Mouse (Mus musculus): Measurements from ENCODE around the gene Lrrc3b. TPM values are rescaled to one million over a fixed set of nuclear protein-coding genes. Genes with fewer than 3 reads are reported as not detected.

The Lrrc3b gene
- polyA plus RNA-seq, 1 experiment from 2014 or later = 1.4 TPM

DNA sequence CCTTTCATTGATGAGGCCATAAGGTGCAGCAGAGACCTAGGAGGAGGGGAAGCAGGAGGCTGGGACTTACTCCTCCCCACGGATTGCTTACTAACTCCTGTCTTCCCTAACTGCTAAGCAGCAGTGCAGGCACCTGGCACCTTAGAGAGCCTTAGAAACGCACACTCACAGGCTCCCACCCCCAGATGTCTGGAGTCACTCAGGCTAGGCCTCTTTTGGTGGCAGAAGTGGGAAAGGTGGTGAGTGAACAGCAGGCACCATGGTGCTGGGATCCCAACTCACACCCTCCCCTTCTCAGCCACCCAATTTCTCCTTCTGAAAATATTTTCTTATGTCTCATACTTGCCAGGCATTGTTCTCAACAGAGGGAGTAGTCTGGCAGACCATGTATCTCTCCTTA is 55.7 kb downstream of the Lrrc3b start:
- Histone ChIP-seq H3K4me3 (ENCODE audit: low read depth, low read length) (no peak overlapping the region), H3K27ac (ENCODE audit: low read depth, low read length) (no peak overlapping the region), H3K27me3 (replicated peaks; ENCODE audit: control insufficient read depth, insufficient read depth, low read length) (no peaks in the 10 kb centered on the region), H3K4me1 (replicated peaks; ENCODE audit: control insufficient read depth, insufficient read depth, low read length) (no peaks in the 10 kb centered on the region), H3K9ac (ENCODE audit: low read depth, low read length) (no peak overlapping the region), H3K9me3 (ENCODE audit: control insufficient read depth) (no peaks in the 10 kb centered on the region), H3K4me2 (replicated peaks; ENCODE audit: low read depth) (no peak overlapping the region), H3K36me3 (ENCODE audit: control insufficient read depth, insufficient read depth) (no peaks in the 10 kb centered on the region)
- WGBS = 36% methylated on average over 2 of the region's 2 CpGs
- ATAC-seq = no peak
- no peak for TF ChIP-seq CTCF (IDR thresholded peaks at IDR 0.05; ENCODE audit: low read depth)

GRCm38 (mm10) chr14:15377368-15377767 is 61.4 kb downstream of the Lrrc3b start:
- WGBS = 79% methylated on average over 2 of the region's 2 CpGs
- H3K4me1 ChIP-seq (replicated peaks; ENCODE audit: control insufficient read depth, insufficient read depth, low read length) = no peaks in the 10 kb centered on the region
- no peak for ATAC-seq
- no peak overlapping the region for H3K9ac ChIP-seq (ENCODE audit: low read depth, low read length)
- no peak overlapping the region for H3K4me3 ChIP-seq (ENCODE audit: low read depth, low read length)
- no peak overlapping the region for H3K4me2 ChIP-seq (replicated peaks; ENCODE audit: low read depth)
- H3K36me3 ChIP-seq (ENCODE audit: control insufficient read depth, insufficient read depth) = no peaks in the 10 kb centered on the region
- H3K27ac ChIP-seq (ENCODE audit: low read depth, low read length) = no peak overlapping the region
- no peak for TF ChIP-seq CTCF (IDR thresholded peaks at IDR 0.05; ENCODE audit: low read depth)
- H3K27me3 ChIP-seq (replicated peaks; ENCODE audit: control insufficient read depth, insufficient read depth, low read length) = no peaks in the 10 kb centered on the region
- H3K9me3 ChIP-seq (ENCODE audit: control insufficient read depth) = no peaks in the 10 kb centered on the region

DNA sequence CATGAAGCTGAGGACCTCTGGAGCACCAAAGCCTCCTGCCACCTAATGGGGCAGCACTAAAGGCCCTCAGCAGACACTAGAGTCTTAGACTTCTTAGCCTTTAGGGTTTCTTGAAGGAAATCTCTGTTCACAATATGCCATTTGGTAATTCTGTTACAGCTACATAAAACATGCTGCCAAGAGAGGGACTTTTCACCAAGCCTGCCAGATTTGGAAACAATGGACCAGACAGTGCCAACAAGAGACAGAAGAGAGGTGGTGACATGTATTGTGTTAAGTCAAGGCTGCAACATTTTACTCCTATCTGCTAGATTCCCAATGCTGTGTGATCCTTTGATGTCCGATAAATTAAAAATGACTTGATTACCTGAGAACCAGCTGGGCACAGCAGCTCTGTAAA is 62.0 kb downstream of the Lrrc3b start:
- Histone ChIP-seq H3K9ac (ENCODE audit: low read depth, low read length) (no peak overlapping the region), H3K4me2 (replicated peaks; ENCODE audit: low read depth) (no peak overlapping the region), H3K27me3 (replicated peaks; ENCODE audit: control insufficient read depth, insufficient read depth, low read length) (no peaks in the 10 kb centered on the region), H3K4me3 (ENCODE audit: low read depth, low read length) (no peak overlapping the region), H3K27ac (ENCODE audit: low read depth, low read length) (no peak overlapping the region), H3K4me1 (replicated peaks; ENCODE audit: control insufficient read depth, insufficient read depth, low read length) (no peaks in the 10 kb centered on the region), H3K9me3 (ENCODE audit: control insufficient read depth) (no peaks in the 10 kb centered on the region), H3K36me3 (ENCODE audit: control insufficient read depth, insufficient read depth) (no peaks in the 10 kb centered on the region)
- no peak for TF ChIP-seq CTCF (IDR thresholded peaks at IDR 0.05; ENCODE audit: low read depth)
- ATAC-seq = no peak
- 94% methylated on average over 1 of the region's 1 CpGs for WGBS

GRCm38 (mm10) chr14:15374271-15374670 is 64.5 kb downstream of the Lrrc3b start:
- Histone ChIP-seq H3K36me3 (ENCODE audit: control insufficient read depth, insufficient read depth) (no peaks in the 10 kb centered on the region), H3K9me3 (ENCODE audit: control insufficient read depth) (no peaks in the 10 kb centered on the region), H3K27ac (ENCODE audit: low read depth, low read length) (no peak overlapping the region), H3K4me1 (replicated peaks; ENCODE audit: control insufficient read depth, insufficient read depth, low read length) (no peaks in the 10 kb centered on the region), H3K4me2 (replicated peaks; ENCODE audit: low read depth) (no peak overlapping the region), H3K27me3 (replicated peaks; ENCODE audit: control insufficient read depth, insufficient read depth, low read length) (no peaks in the 10 kb centered on the region), H3K9ac (ENCODE audit: low read depth, low read length) (no peak overlapping the region), H3K4me3 (ENCODE audit: low read depth, low read length) (no peak overlapping the region)
- ATAC-seq = no peak
- TF ChIP-seq CTCF (IDR thresholded peaks at IDR 0.05; ENCODE audit: low read depth) = no peak

GRCm38 (mm10) chr14:15372985-15373384 is 65.8 kb downstream of the Lrrc3b start:
- TF ChIP-seq CTCF (IDR thresholded peaks at IDR 0.05; ENCODE audit: low read depth) = no peak
- WGBS = 36% methylated on average over 1 of the region's 1 CpGs
- Histone ChIP-seq H3K4me2 (replicated peaks; ENCODE audit: low read depth) (no peak overlapping the region), H3K27ac (ENCODE audit: low read depth, low read length) (no peak overlapping the region), H3K36me3 (ENCODE audit: control insufficient read depth, insufficient read depth) (no peaks in the 10 kb centered on the region), H3K9me3 (ENCODE audit: control insufficient read depth) (no peaks in the 10 kb centered on the region), H3K4me1 (replicated peaks; ENCODE audit: control insufficient read depth, insufficient read depth, low read length) (no peaks in the 10 kb centered on the region), H3K9ac (ENCODE audit: low read depth, low read length) (no peak overlapping the region), H3K4me3 (ENCODE audit: low read depth, low read length) (no peak overlapping the region), H3K27me3 (replicated peaks; ENCODE audit: control insufficient read depth, insufficient read depth, low read length) (no peaks in the 10 kb centered on the region)
- no peak for ATAC-seq

- Histone ChIP-seq H3K9ac (ENCODE audit: low read depth, low read length) (no peak overlapping the region), H3K27ac (ENCODE audit: low read depth, low read length) (no peak overlapping the region), H3K4me1 (replicated peaks; ENCODE audit: control insufficient read depth, insufficient read depth, low read length) (no peaks in the 10 kb centered on the region), H3K4me3 (ENCODE audit: low read depth, low read length) (no peak overlapping the region), H3K9me3 (ENCODE audit: control insufficient read depth) (no peaks in the 10 kb centered on the region), H3K4me2 (replicated peaks; ENCODE audit: low read depth) (no peak overlapping the region), H3K36me3 (ENCODE audit: control insufficient read depth, insufficient read depth) (no peaks in the 10 kb centered on the region), H3K27me3 (replicated peaks; ENCODE audit: control insufficient read depth, insufficient read depth, low read length) (no peaks in the 10 kb centered on the region)
- ATAC-seq = no peak
- no peak for TF ChIP-seq CTCF (IDR thresholded peaks at IDR 0.05; ENCODE audit: low read depth)
- 95% methylated on average over 6 of the region's 6 CpGs for WGBS
These were observed 73.7 kb downstream of the Lrrc3b start for GRCm38 (mm10) chr14:15365045-15365444.

GRCm38 (mm10) chr14:15359893-15360292 is 78.9 kb downstream of the Lrrc3b start:
- no peaks in the 10 kb centered on the region for H3K4me1 ChIP-seq (replicated peaks; ENCODE audit: control insufficient read depth, insufficient read depth, low read length)
- no peak overlapping the region for H3K4me3 ChIP-seq (ENCODE audit: low read depth, low read length)
- no peaks in the 10 kb centered on the region for H3K9me3 ChIP-seq (ENCODE audit: control insufficient read depth)
- TF ChIP-seq CTCF (IDR thresholded peaks at IDR 0.05; ENCODE audit: low read depth) = no peak
- no peak overlapping the region for H3K27ac ChIP-seq (ENCODE audit: low read depth, low read length)
- H3K27me3 ChIP-seq (replicated peaks; ENCODE audit: control insufficient read depth, insufficient read depth, low read length) = no peaks in the 10 kb centered on the region
- H3K36me3 ChIP-seq (ENCODE audit: control insufficient read depth, insufficient read depth) = no peaks in the 10 kb centered on the region
- H3K4me2 ChIP-seq (replicated peaks; ENCODE audit: low read depth) = no peak overlapping the region
- no peak overlapping the region for H3K9ac ChIP-seq (ENCODE audit: low read depth, low read length)
- 80% methylated on average over 1 of the region's 1 CpGs for WGBS
- no peak for ATAC-seq
